Comparison of ENCODE assay signal across 32 mouse cellular contexts in the genomic region with DNA sequence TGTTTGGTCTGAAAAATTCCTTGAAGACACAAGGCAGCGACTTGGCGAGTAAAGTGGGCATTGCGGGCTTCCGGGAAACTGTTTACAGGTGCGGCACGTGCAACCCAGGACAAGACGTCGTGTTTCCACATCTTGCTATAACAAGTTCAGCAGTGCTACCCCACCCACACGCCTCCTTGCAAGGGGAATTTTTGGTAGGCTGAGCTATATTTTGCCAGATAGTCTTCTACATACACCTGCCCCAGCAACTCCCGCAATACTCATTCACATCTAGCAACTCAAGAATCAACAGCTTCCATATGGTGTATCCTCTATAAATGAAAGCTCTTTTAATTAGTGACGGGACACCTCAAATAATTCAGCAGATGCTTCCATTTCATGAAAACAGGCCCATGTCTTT. TPM values are rescaled to one million over a fixed set of nuclear protein-coding genes. Genes with fewer than 3 reads are reported as not detected.
"Had no signal": no experiment of that assay in that cellular context is flagged by ENCODE, and none has a peak within 500 bp of the region (broad histone marks: within the 10 kb centered on the region; RNA-seq: fewer than 3 reads in every experiment).

No protein-coding gene starts in this region.

- H3K27me3 ChIP-seq: liver, embryonic 13.5 days had no signal

- H3K9me3 ChIP-seq: liver, embryonic 13.5 days had no signal

- H3K4me2 ChIP-seq: liver, embryonic 13.5 days; midbrain, embryonic 11.5 days had no signal

- H3K9ac ChIP-seq: liver, embryonic 13.5 days had no signal

- H3K4me3 ChIP-seq: layer of hippocampus, adult 2 months; left cerebral cortex, adult 2 months; liver, embryonic 13.5 days had no signal

- DNase-seq: kidney, adult 2 months; kidney, postnatal 25 days; layer of hippocampus, adult 9-11 months; liver, embryonic 13.5 days; lung, adult 2 months; lung, postnatal 14 days; lung, postnatal 4 days; midbrain, embryonic 14.5 days; thymus, adult 2 months; thymus, postnatal 14 days; thymus, postnatal 4 days had no signal

- H3K27ac ChIP-seq: kidney, postnatal 0 days; layer of hippocampus, adult 2 months; left cerebral cortex, adult 2 months; liver, embryonic 13.5 days had no signal

- H3K4me1 ChIP-seq: liver, embryonic 13.5 days had no signal

- ATAC-seq: intestine, embryonic 16.5 days had no signal

- H3K36me3 ChIP-seq: liver, embryonic 13.5 days had no signal

RNA-seq across cellular contexts. Expression of gene 9630041A04Rik, which starts 20.5 kb away (rescaled TPM):
- total RNA-seq: layer of hippocampus, adult 2 months; layer of hippocampus, postnatal 25 days; left cerebral cortex, adult 2 months; left cerebral cortex, postnatal 10 days; liver, adult 2 months; megakaryocyte progenitor cell, adult 5-6 weeks; megakaryocyte-erythroid progenitor cell, adult 5-6 weeks; midbrain, postnatal 0 days had no signal
- polyA plus RNA-seq: intestine, embryonic 16.5 days; kidney, adult 2 months; kidney, embryonic 14.5 days; kidney, postnatal 0 days; large intestine, adult 2 months; limb, embryonic 11.5 days; limb, embryonic 14.5 days; liver, adult 2 months; liver, embryonic 13.5 days; liver, embryonic 16.5 days; lung, adult 2 months; lung, embryonic 16.5 days; neural tube, embryonic 11.5 days; small intestine, adult 2 months; spleen, adult 2 months; stomach, embryonic 16.5 days; thymus, adult 2 months had no signal
